ENCODE assay signal across 22 mouse cellular contexts in the genomic region with DNA sequence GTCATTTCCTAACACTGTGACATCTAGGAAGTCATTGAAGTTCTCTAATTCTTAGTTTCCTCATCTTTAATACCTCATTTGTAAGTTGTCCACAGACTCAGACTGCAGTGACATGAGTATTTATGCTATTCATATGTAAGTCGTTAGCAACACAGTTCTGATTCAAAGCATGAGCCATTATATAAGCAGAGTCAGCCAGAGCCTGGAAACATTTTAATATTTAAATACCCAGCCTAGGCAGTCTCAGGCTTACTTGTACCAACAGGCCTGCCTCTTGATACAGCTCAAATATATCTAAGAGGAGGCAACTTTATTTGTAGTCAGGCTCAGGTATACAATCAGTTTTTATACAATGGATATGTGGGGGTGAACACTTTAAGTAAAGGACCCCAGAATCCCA.
A peak's percentile ranks its signal among the peaks of the same experiment; 100 is the strongest.
DNase-seq lines count a peak whose midpoint lies in the region; ATAC-seq lines count a peak whose summit lies in the region.
"Had no signal": no experiment of that assay in that cellular context is flagged by ENCODE, and none has a peak within 500 bp of the region (broad histone marks: within the 10 kb centered on the region; RNA-seq: fewer than 3 reads in every experiment).

No protein-coding gene starts in this region.

- whole genome bisulfite sequencing in embryonic facial prominence, embryonic 13.5 days, result 24% methylated on average over 1 of the region's 1 CpGs
- 79% methylated on average over 1 of the region's 1 CpGs for WGBS in embryonic facial prominence, embryonic 10.5 days
- WGBS in limb, embryonic 15.5 days, result 33% methylated on average over 1 of the region's 1 CpGs
- 67% methylated on average over 1 of the region's 1 CpGs for WGBS in limb, embryonic 10.5 days

- 0 out of 2 replicates have a peak, but pooled peaks cover 3% of the 10 kb centered on the region for H3K9me3 ChIP-seq in embryonic facial prominence, embryonic 13.5 days
- no peaks in the 10 kb centered on the region for H3K9me3 ChIP-seq in embryonic facial prominence, embryonic 10.5 days
- no peaks in the 10 kb centered on the region for H3K9me3 ChIP-seq in limb, embryonic 15.5 days
- no peaks in the 10 kb centered on the region for H3K9me3 ChIP-seq in limb, embryonic 10.5 days (replicated peaks)
- H3K9me3 ChIP-seq: forebrain, embryonic 13.5 days; forebrain, embryonic 15.5 days had no signal

- no peak overlapping the region for H3K4me3 ChIP-seq in embryonic facial prominence, embryonic 13.5 days
- H3K4me3 ChIP-seq in embryonic facial prominence, embryonic 10.5 days, result no peak overlapping the region
- no peak overlapping the region for H3K4me3 ChIP-seq in limb, embryonic 15.5 days
- H3K4me3 ChIP-seq in limb, embryonic 10.5 days, result no peak overlapping the region
- H3K4me3 ChIP-seq: forebrain, embryonic 13.5 days; forebrain, embryonic 15.5 days had no signal

- no peak for DNase-seq in embryonic facial prominence, embryonic 10.5 days (ENCODE audit: low spot score)
- DNase-seq in limb, embryonic 10.5 days (ENCODE audit: low spot score), result no peak
- DNase-seq: adrenal gland, adult 8-10 months; adrenal gland, postnatal 14 days; adrenal gland, postnatal 36 days; B cell, adult 2 months; cerebellum, adult 11-12 months; cerebellum, adult 2 months; cerebellum, adult 9-10 months; cerebellum, postnatal 10 days; cerebellum, postnatal 25 days; forebrain, postnatal 0 days had no signal

- H3K4me1 ChIP-seq in embryonic facial prominence, embryonic 13.5 days, result peaks cover 15% of the 10 kb centered on the region; the same call in 1 of the 2 replicates
- H3K4me1 ChIP-seq in embryonic facial prominence, embryonic 10.5 days, result peaks cover 5% of the 10 kb centered on the region; the same call in 1 of the 2 replicates
- peaks cover 9% of the 10 kb centered on the region; the same call in 1 of the 2 replicates for H3K4me1 ChIP-seq in limb, embryonic 15.5 days
- peaks cover 11% of the 10 kb centered on the region; the same call in 1 of the 2 replicates for H3K4me1 ChIP-seq in limb, embryonic 10.5 days
- H3K4me1 ChIP-seq: forebrain, embryonic 13.5 days; forebrain, embryonic 15.5 days had no signal

- H3K27ac ChIP-seq in embryonic facial prominence, embryonic 13.5 days, result peak overlapping the region; percentile 65; the same call in 1 of the 2 replicates
- H3K27ac ChIP-seq in embryonic facial prominence, embryonic 10.5 days (replicated peaks), result no peak overlapping the region
- H3K27ac ChIP-seq in limb, embryonic 15.5 days, result 0 out of 2 replicates have a peak overlapping the region, but pooled peaks have one; percentile 2
- no peak overlapping the region for H3K27ac ChIP-seq in limb, embryonic 10.5 days
- H3K27ac ChIP-seq: forebrain, embryonic 13.5 days; forebrain, embryonic 15.5 days had no signal

- H3K36me3 ChIP-seq in embryonic facial prominence, embryonic 13.5 days, result no peaks in the 10 kb centered on the region
- H3K36me3 ChIP-seq in embryonic facial prominence, embryonic 10.5 days (replicated peaks), result no peaks in the 10 kb centered on the region
- no peaks in the 10 kb centered on the region for H3K36me3 ChIP-seq in limb, embryonic 15.5 days
- no peaks in the 10 kb centered on the region for H3K36me3 ChIP-seq in limb, embryonic 10.5 days
- H3K36me3 ChIP-seq: forebrain, embryonic 15.5 days; G1E had no signal

- no peak overlapping the region for H3K9ac ChIP-seq in embryonic facial prominence, embryonic 13.5 days
- H3K9ac ChIP-seq in limb, embryonic 15.5 days, result no peak overlapping the region
- H3K9ac ChIP-seq: forebrain, embryonic 13.5 days; forebrain, embryonic 15.5 days; forebrain, postnatal 0 days had no signal

- H3K27me3 ChIP-seq in embryonic facial prominence, embryonic 13.5 days, result 0 out of 2 replicates have a peak, but pooled peaks cover 2% of the 10 kb centered on the region
- no peaks in the 10 kb centered on the region for H3K27me3 ChIP-seq in embryonic facial prominence, embryonic 10.5 days (replicated peaks; ENCODE audit: low read depth, poor library complexity, severe bottlenecking)
- no peaks in the 10 kb centered on the region for H3K27me3 ChIP-seq in limb, embryonic 15.5 days
- 0 out of 2 replicates have a peak, but pooled peaks cover 4% of the 10 kb centered on the region for H3K27me3 ChIP-seq in limb, embryonic 10.5 days (ENCODE audit: low read depth, poor library complexity, severe bottlenecking)
- H3K27me3 ChIP-seq: CH12.LX; forebrain, embryonic 13.5 days; forebrain, embryonic 15.5 days; Patski had no signal

- no peak for ATAC-seq in embryonic facial prominence, embryonic 13.5 days (ENCODE audit: insufficient number of reproducible peaks, insufficient read depth, low FRiP score, low TSS enrichment, low read depth)
- no peak for ATAC-seq in limb, embryonic 15.5 days (ENCODE audit: insufficient number of reproducible peaks, low FRiP score, low TSS enrichment, low read depth)
- ATAC-seq in granulocyte monocyte progenitor cell, adult 5-6 weeks (replicated peaks; ENCODE audit: poor library complexity, severe bottlenecking), result no peak
- ATAC-seq: activated CD4-positive, CD25-positive, alpha-beta regulatory T cell, adult 4 months; CD4-positive, CD25-positive, alpha-beta regulatory T cell, adult 4 months; forebrain, embryonic 13.5 days; forebrain, embryonic 15.5 days; forebrain, postnatal 0 days; Patski had no signal

- no peak overlapping the region for H3K4me2 ChIP-seq in embryonic facial prominence, embryonic 13.5 days
- H3K4me2 ChIP-seq in limb, embryonic 15.5 days, result no peak overlapping the region
- H3K4me2 ChIP-seq: forebrain, embryonic 13.5 days; forebrain, embryonic 15.5 days had no signal

Comparison
In these comparisons a context has a peak if more than half of its experiments do, and no peak if none do; other contexts are left out.
1. H3K27ac ChIP-seq: peak in embryonic facial prominence, embryonic 13.5 days (single experiment) and limb, embryonic 15.5 days (single experiment); none in embryonic facial prominence, embryonic 10.5 days (single experiment) and limb, embryonic 10.5 days (single experiment).